Mouse (Mus musculus): ENCODE measurements at regions not wholly inside any gene's neighbourhood (a gene's known extent, or its start where the extent isn't known, plus 50 kb on each side); places are given as distances from the start of the nearest gene placed in this dataset.

- no peak for DNase-seq (ENCODE audit: extremely low spot score, low spot score)
These were observed 79.6 kb downstream of the Atp1a1 start for GRCm38 (mm10) chr3:101524905-101525304.

- DNase-seq (ENCODE audit: extremely low spot score, low spot score), result no peak
These were observed 80.0 kb downstream of the Atp1a1 start for GRCm38 (mm10) chr3:101524444-101524843.

DNA sequence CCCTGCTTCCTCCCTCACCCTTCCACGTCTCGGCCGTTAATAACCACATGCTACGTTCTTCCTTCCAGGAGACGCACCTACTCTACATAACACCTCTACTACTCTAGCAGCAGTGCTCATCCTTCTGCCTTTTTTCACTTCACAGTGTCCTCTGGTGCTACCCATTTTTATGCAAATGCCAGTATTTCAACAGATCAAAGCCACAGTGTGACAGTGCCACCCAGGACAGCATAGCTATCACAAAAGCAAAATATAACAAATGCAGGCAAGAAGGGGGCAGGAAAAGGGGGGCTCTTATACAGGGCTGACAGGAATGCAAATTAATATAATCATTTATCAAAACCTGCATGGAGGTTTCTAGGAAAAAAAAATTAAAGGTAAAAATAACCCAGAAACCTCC is 81.2 kb downstream of the Atp1a1 start:
- DNase-seq (ENCODE audit: extremely low spot score, low spot score), result no peak

DNA sequence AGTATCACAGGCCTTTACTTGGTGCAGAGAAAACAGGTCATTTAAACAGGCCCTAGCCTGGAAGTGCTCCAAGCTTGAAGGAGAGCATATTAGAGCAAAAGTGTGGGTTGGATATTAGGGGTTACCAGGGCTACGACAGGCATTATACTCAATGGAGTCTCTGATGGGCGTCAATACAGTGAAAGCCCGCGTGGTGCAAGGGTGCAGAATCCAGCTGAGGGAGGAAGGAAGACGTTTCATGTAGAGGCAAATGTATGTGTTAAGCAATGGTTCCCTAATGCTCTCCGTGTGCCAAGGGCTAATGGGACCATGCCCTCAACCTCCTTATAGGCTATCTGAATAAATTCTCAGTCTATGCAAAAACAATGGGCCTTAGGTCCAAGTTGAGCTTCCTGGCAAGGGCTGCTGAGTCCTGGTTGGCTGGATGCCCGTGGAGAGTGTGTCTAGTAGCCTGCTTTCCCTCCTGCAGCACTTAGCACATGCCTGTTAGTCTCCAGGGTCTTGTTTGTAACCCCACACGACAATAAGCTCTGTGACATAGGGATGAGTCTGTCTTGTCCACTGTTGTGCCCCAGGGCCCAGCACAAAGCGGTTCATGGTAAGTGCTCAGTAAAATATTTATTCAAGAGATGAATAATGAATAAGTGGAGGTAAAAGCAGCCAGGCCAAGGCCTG is 82.1 kb downstream of the Atp1a1 start:
- DNase-seq (ENCODE audit: extremely low spot score, low spot score), result no peak

- DNase-seq (ENCODE audit: extremely low spot score, low spot score), result no peak
These were observed 83.3 kb downstream of the Atp1a1 start for GRCm38 (mm10) chr3:101521155-101521554.

GRCm38 (mm10) chr3:101520115-101520514 is 84.4 kb downstream of the Atp1a1 start:
- no peak for DNase-seq (ENCODE audit: extremely low spot score, low spot score)

- no peak for DNase-seq (ENCODE audit: extremely low spot score, low spot score)
These were observed 84.9 kb downstream of the Atp1a1 start for GRCm38 (mm10) chr3:101519551-101519950.

DNA sequence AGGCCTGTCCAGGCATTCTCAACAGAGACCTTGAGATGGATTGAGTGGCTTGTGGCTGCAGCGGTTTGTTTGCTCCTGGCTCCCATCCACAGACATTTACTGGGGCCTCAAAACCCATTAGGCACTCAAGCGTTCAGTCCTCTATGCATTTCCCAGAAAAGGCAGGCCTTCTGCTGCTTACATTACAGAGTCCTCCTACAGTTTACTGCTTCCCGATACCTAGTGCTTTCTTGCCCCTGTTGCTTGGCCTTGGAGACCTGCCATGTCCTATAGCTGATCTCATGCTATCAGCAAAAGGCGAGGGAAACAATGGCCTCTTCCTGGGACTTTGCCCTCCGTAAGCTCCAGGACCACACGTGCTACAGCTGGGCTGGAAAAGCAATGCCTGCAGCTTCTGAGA is 85.7 kb downstream of the Atp1a1 start:
- DNase-seq (ENCODE audit: extremely low spot score, low spot score), result no peak

DNA sequence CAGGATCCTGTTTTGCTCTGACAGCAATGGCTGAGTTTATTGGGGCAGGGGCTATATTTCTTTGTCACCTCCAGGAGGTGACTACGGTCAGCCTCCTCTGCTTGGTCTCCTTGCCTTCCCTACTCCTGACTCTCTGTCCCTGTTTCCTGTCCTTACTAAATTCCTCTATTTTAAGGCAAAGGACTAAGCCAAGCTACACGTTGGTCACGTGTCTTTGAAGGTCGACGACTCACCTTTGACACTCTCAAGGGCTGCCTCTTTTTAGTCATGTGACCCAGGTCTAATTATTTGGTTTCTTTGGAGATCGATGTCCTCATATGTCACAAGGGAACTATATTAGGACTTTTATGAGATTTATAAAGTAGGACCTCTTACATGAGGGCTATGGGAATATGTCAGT is 86.9 kb downstream of the Atp1a1 start:
- DNase-seq (ENCODE audit: extremely low spot score, low spot score), result no peak

- DNase-seq (ENCODE audit: extremely low spot score, low spot score), result no peak
These were observed 87.5 kb downstream of the Atp1a1 start for GRCm38 (mm10) chr3:101516781-101517499.

DNA sequence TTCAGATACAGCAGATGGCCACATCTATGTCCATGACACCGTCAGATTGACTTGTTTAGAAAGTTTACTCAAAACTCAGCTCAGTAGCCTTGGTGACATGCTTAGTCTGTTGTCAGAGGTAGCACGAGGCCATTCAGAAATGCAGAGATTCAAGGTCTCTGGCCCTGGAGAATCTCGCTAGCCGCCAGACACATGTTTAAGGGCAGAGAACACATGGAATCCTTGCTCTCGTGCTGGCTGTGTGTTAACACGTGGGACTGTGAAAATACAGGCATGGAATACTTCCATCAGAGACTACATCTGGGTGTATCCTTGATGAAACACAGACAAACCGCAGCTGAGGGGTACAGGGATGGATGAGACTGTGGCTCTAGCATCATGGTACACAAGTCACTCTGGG is 88.9 kb downstream of the Atp1a1 start:
- DNase-seq (ENCODE audit: extremely low spot score, low spot score), result no peak

DNA sequence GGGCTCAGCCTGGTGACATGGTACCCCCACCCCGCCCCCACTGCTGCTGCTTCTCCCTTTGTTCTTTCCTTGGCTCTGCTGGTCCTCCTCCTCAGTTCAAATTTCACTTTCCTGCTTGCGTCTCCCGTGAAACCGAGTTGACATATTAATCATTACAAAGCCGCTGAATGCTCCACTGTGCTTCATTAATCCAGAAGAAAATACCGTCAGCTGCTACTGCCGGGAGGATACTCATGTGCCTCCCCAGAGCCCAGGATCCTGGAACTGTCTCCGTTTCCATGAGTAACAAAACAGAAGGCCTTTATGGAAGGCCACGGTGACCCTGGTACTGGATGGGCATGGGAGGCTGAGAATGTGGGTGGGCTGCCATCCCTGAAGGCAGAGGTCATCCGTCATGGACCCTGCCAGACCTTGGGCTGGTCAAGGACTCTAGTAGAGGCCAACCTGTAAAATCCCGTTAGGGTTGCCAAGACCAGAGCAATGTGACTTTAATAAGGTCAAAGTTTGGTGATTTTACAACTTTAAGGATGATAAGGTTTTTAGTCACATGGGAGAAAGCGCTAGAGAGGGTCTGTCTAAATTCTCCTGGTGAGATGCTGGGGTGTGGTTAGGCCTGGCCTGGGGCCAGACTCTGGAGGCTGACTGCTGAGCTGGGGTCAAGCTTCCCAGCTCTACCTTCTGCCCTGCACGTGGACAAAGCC is 90.7 kb downstream of the Atp1a1 start:
- DNase-seq (ENCODE audit: extremely low spot score, low spot score), result peak; percentile 30
